Mouse (Mus musculus) lung, adult 18-20 months (tissue): Measurements from ENCODE around the gene Mast3.

Source experiments
- DNase-seq, 2 experiments: peaks; one replicate each; pipeline ENCODE4 v3.0.0; 2022; ENCODE audit warnings: mixed read lengths in 2 of 2

Gene Mast3

GRCm38 (mm10) chr8:70758308-70758615 lies 46.6 kb downstream of the Mast3 start:
- no peak for DNase-seq

GRCm38 (mm10) chr8:70757523-70758307 lies 47.1 kb downstream of the Mast3 start:
- DNase-seq, result no peak

- DNase-seq, result no peak
These were observed 48.3 kb downstream of the Mast3 start for GRCm38 (mm10) chr8:70756476-70757040.

DNA sequence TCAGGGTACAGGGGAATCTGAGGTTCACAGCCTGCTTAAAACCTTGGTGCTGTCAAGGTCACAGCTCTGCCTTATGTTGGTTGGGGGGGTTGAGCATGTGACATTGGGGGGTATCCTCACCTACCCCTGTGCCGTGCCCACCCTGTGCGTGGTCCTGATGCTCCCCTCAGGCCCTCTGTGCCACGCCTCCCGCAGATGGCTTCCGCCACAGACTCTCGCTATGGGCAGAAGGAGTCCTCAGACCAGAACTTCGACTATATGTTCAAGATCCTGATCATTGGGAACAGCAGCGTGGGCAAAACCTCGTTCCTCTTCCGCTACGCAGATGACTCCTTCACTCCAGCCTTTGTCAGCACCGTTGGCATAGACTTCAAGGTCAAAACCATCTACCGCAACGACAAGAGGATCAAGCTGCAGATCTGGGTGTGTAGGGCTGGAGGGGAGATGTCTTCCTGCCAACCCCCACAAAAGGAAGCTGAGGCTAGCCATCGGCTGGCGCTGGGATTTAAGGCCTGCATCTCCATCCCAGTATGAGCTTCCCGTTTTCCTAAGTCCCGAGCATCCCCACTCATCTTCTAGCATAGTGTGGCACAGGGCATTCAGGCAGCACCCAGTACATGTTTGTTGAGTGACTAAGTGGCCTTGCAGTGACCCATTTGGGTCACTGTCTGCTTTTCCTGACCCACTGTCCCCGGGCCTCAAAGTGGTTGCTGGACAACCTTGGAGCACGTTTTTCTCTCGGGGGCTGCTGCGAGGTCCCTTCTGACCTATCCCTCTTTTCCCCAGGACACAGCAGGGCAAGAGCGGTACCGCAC lies 49.0 kb downstream of the Mast3 start:
- peak in 1 of 2 experiments; percentile 6 for DNase-seq

GRCm38 (mm10) chr8:70754871-70755660 lies 49.8 kb downstream of the Mast3 start:
- peak in 1 of 2 experiments; percentile 62 for DNase-seq

DNA sequence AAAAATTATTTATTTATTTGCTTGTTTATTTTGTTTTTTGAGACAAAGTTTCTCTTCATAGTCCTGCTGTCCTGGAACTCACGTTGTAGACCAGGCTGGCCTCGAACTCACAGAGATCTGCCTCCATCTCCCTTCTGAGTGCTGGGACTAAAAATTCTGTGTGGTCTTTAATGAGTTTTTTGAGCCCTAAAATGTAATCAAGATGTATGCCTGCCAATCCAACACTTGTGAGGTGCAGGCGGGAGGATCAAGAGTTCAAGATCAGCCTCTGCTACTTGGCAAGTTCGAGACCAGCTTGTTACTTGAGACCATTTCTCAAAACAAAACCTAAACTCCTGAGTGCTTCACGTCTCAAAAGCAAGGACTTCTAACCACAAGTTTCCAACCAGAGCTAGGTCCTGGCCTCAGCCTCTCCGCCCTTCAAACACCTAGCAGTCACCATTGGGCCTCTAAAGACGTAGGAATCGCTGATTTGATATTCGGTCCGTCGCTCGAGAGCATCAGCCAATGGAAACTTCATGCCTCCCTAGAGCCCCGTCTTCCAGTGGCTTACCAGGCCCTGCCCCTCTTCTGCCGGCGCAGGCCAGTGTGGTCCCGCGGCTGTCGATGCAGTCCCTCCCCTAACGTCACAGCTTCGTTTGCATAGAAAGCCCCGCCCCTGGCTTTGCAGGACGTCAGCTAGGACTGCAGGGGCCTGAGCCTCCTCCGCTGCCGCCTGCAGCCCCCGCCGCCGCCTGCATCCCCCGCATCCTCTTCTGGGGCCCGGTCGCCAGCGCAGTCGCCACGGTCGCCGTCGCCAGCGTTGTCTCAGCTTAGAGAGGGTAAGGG lies 50.6 kb downstream of the Mast3 start, which contains the start of gene Rab3a:
Rab3a (plus strand) TSS at position 637 of the 828 bp plus-strand sequence.
- peak; percentile 99 for DNase-seq

GRCm38 (mm10) chr8:70753151-70753550 lies 51.7 kb downstream of the Mast3 start:
- DNase-seq, result peak; percentile 91 to 95

DNA sequence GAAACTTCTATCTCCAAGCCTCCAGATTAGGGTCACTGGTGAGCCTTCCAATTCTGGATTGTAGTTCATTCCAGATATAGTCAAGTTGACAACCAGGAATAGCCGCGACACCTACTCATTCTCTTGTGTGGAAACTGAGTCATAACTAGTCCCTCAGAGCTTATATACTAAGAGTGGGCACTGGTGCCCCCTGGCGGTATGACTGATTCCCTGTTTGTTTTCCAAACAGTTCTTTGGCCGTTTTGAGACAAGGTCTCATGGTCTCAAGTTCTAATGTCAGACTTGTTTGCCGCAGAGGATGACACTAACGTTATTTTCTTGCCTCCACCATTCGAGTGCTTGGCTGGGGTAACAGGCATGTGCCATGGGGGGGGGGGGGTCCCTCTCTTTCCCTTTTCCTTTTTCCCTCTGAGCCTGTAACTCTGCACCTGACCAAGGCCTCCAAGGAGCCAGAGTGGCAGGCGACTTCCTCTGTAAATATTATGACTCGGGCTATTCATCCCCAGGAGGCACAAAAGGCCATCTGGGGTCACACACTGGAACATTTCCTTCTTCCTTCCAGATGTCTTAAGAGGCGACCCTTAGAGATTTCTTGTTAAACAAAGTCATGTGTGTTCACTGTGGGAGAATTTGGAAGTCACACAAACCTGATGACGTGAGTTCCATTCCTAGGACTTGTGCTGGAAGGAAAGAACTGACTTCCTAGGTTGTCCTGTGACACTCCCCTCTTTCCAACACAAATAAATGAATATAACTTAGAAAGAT lies 52.7 kb downstream of the Mast3 start:
- DNase-seq, result peak; percentile 90 to 94

- no peak for DNase-seq
These were observed 54.6 kb downstream of the Mast3 start for GRCm38 (mm10) chr8:70750128-70750680.

DNA sequence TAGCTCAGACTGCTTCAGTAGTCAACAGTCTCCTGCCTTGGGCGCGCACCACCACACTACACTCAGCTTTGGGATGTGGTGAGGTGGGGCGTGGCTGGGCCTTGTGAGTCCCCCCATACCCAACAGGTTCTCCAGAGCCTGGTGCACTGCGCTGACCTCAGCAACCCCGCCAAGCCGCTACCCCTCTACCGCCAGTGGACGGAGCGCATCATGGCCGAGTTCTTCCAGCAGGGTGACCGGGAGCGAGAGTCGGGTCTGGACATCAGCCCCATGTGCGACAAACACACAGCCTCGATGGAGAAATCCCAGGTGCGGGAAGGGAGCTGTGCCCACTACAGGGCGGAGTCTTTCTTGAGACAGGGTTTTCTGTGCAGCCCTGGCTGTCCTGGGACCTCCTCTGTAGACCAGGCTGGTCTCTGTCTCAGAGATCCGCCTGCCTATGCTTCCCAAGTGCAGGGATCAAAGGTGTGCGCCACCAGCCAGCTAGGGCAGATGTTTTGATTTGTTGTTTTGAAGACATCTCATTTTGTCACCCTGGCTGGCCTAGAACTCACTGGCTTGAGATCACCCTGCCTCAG lies 55.7 kb downstream of the Mast3 start:
- no peak for DNase-seq

DNA sequence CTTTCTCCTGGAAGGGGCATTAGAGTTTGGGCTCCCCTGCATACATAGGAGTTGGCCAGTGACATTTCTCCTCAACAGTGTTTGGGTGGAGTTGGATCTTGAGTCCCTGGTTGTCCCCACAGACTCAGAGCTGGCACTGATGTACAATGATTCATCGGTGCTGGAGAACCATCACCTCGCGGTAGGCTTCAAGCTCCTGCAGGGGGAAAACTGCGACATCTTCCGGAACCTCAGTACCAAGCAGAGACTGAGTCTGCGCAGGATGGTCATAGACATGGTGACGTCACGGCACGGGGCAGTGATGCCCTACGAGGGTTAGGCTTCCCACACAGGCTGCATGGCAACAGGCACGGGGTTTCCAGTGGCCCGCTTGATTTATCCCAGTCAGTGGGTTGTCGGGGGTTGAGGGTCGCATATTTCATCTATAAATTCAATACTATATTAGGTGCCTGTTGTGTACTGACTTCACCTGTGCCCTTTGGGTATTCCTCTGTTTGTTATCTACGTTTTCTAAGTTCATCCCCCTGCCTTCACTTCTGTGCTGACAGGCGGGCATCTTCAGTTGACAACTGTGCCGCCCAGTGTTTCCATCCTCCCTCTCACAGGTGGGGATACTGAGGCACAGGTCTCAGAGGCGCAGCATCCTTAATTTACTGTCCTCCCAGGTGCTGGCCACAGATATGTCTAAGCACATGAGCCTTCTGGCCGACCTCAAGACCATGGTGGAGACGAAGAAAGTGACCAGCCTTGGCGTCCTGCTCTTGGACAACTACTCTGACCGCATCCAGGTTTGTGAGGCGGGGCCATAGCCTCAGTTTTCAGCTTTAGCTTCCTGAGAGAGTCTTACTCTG lies 56.4 kb downstream of the Mast3 start:
- DNase-seq, result no peak

GRCm38 (mm10) chr8:70747211-70747890 lies 57.5 kb downstream of the Mast3 start:
- DNase-seq, result no peak

- no peak for DNase-seq
These were observed 58.2 kb downstream of the Mast3 start for GRCm38 (mm10) chr8:70746676-70747075.

DNA sequence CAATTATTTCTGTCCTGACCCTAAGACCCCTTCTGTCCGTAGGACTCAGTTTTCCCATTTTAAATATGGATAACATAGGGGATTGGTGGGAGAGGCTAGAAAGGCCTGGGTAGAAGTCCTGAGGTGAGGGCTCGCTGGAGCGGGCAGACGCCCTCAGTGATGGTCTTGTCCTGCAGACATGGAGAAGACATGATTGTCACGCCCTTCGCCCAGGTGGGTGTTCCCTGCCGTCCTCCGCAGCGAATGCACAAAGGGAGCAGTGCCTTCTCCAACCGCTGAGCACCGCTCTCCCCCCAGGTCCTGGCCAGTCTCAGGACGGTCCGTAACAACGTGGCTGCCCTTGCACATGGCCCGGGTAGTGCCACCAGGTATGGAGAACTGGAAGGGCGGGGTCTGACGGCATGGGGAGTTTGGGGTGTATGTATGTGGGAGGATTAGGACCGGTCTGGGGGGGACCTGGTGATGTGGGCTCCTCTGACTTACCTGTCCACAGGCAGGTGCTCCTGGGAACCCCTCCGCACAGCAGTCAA lies 59.1 kb downstream of the Mast3 start:
- DNase-seq, result no peak

DNA sequence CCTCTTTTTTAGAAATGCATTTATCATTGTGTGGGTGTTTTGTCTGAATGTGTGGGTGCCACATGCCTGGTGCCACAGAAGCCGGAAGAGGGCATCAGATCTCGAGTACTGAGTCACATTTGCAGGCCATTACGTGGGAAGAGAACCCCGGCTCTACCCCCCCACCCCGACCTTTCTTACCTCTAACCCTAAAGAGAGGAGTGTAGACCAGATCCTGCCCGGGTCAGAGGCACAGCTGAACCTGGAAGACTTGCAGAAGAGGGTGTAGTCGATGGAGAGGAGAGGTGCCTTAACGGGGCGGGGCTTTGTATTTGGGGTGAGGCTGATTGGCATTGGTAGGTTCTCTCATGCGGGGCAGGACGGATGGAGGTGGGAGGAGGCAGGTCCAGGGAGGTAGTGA lies 60.0 kb downstream of the Mast3 start:
- DNase-seq, result no peak

DNA sequence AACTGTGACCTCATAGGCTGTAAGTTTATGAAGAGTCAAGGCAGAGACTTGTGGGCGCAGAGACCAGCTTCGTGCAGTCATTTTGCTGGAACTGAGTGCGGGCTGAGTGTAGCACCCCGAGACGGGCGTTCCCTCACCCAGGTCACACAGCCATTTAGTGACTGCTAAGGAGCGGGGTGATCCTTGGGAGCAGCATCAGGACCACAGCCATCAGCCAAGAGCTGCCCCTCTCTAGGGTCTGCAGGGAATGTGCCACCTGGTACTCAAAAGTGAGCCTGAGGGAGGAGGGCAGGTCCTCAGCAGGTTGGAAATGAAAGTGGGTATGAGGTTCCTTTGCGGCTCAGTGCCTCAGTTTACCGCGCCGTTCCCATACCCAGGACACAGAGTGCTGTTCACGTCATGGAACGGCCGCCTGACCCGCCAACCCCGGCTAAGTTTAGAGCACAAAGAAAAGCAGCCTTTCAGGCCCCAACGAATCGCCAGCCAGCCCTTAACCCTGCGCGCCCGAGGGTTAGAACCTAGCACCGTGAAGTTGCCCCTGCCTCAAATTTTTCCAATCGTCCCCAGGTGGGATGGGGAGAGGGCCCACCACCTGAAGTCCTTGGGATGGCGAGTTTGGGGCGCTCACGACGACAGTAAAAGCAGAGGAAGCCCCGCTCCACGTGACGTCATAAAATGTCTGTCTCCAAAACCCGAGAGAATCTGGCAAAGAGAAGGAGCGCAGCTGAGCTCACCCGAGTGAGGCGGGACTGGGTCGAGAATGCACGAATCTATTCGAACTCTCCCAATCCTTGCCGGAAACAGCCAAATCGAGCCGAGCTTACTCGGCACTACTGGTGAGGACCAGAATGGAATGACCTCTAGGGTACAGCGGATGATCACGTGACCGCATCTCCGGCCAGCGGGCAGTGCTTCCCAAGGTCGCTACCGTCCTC lies 60.9 kb downstream of the Mast3 start:
- DNase-seq, result peak; percentile 71 to 81

GRCm38 (mm10) chr8:70742981-70743655 lies 61.7 kb downstream of the Mast3 start:
- no peak for DNase-seq
